In genomic region chr9:72661895-72662661, GRCm38 (mm10) we compare ENCODE assay signal across 8 mouse cellular contexts. TPM values are rescaled to one million over a fixed set of nuclear protein-coding genes. Genes with fewer than 3 reads are reported as not detected.
A peak's percentile ranks its signal among the peaks of the same experiment; 100 is the strongest.
DNase-seq lines count a peak whose midpoint lies in the region; ATAC-seq and TF ChIP-seq lines count a peak whose summit lies in the region.

Gene Nedd4 (plus strand): TSS chr9:72662346.

- peak; percentile 92 for DNase-seq in 416B (ENCODE audit: low read depth)
- peak; percentile 96 for DNase-seq in heart, adult 9 months (ENCODE audit: low spot score in 2 of 2)
- peak; percentile 93 for DNase-seq in limb, embryonic 14.5 days (ENCODE audit: low spot score)
- peak; percentile 96 for DNase-seq in midbrain, postnatal 0 days (ENCODE audit: low spot score)
- DNase-seq in spleen, postnatal 14 days (ENCODE audit: low spot score in 2 of 2): peak; percentile 77 to 83

- 0 out of 2 replicates have a peak within 1 kb of the TSS, but pooled peaks have one; percentile 29 for H3K27ac ChIP-seq in bone marrow macrophage, adult 2 months (ENCODE audit: insufficient read depth, low read depth, low read length)
- H3K27ac ChIP-seq in embryonic facial prominence, embryonic 15.5 days (replicated peaks): peak within 1 kb of the TSS; percentile 99
- peak within 1 kb of the TSS; percentile 100 for H3K27ac ChIP-seq in kidney, embryonic 14.5 days (ENCODE audit: low read depth, low read length)
- peak within 1 kb of the TSS; percentile 100 for H3K27ac ChIP-seq in limb, embryonic 14.5 days (replicated peaks; ENCODE audit: low read depth, low read length)
- peak within 1 kb of the TSS; percentile 99 for H3K27ac ChIP-seq in midbrain, postnatal 0 days (ENCODE audit: low read depth, low read length)

- H3K4me1 ChIP-seq in bone marrow macrophage, adult 2 months (ENCODE audit: control insufficient read depth, insufficient read depth, low read length): 0 out of 2 replicates have a peak, but pooled peaks cover 2% of the 10 kb centered on the region
- H3K4me1 ChIP-seq in embryonic facial prominence, embryonic 15.5 days: peaks cover 35% of the 10 kb centered on the region
- H3K4me1 ChIP-seq in kidney, embryonic 14.5 days (ENCODE audit: control insufficient read depth, insufficient read depth, low read length): peaks cover 27% of the 10 kb centered on the region
- H3K4me1 ChIP-seq in limb, embryonic 14.5 days (ENCODE audit: control insufficient read depth, insufficient read depth, low read length): peaks cover 26% of the 10 kb centered on the region; the same call in 1 of the 2 replicates
- H3K4me1 ChIP-seq in midbrain, postnatal 0 days (ENCODE audit: insufficient read depth, low read length): peaks cover 4% of the 10 kb centered on the region; the same call in 1 of the 2 replicates

- no peak for TF ChIP-seq POLR2A in bone marrow macrophage, adult 2 months (IDR thresholded peaks at IDR 0.05; ENCODE audit: borderline replicate concordance, low read depth, low read length)
- TF ChIP-seq POLR2A in limb, embryonic 14.5 days (IDR thresholded peaks at IDR 0.05; ENCODE audit: borderline replicate concordance, extremely low read depth, insufficient read depth, insufficient read length): peak; percentile 91; the same call in 1 of the 2 replicates

- H3K27me3 ChIP-seq in embryonic facial prominence, embryonic 15.5 days: no peaks in the 10 kb centered on the region
- no peaks in the 10 kb centered on the region for H3K27me3 ChIP-seq in kidney, embryonic 14.5 days (ENCODE audit: control insufficient read depth, insufficient read depth, low read length)
- H3K27me3 ChIP-seq in limb, embryonic 14.5 days (ENCODE audit: control insufficient read depth, insufficient read depth, low read length): no peaks in the 10 kb centered on the region
- H3K27me3 ChIP-seq in midbrain, postnatal 0 days (ENCODE audit: insufficient read depth, low read length): no peaks in the 10 kb centered on the region

- WGBS in embryonic facial prominence, embryonic 15.5 days: under 1% methylated on average over 73 of the region's 83 CpGs
- 1% methylated on average over 53 of the region's 83 CpGs for WGBS in kidney, embryonic 14.5 days
- WGBS in limb, embryonic 14.5 days: 1% methylated on average over 50 of the region's 83 CpGs
- WGBS in midbrain, postnatal 0 days: under 1% methylated on average over 46 of the region's 83 CpGs

- TF ChIP-seq CTCF in bone marrow macrophage, adult 2 months (IDR thresholded peaks at IDR 0.05; ENCODE audit: low read depth, low read length): no peak
- TF ChIP-seq CTCF in midbrain, postnatal 0 days (IDR thresholded peaks at IDR 0.05): peak; percentile 28

- peak; percentile 92 for ATAC-seq in embryonic facial prominence, embryonic 15.5 days (ENCODE audit: insufficient number of reproducible peaks, low FRiP score, low TSS enrichment, low read depth)
- ATAC-seq in kidney, embryonic 14.5 days (ENCODE audit: low FRiP score, low TSS enrichment): peak; percentile 94
- ATAC-seq in limb, embryonic 14.5 days (ENCODE audit: low FRiP score, low read depth): peak; percentile 90
- peak; percentile 93 for ATAC-seq in midbrain, postnatal 0 days (ENCODE audit: low FRiP score)

- H3K4me3 ChIP-seq in bone marrow macrophage, adult 2 months (ENCODE audit: insufficient read depth, low read length): peak within 1 kb of the TSS; percentile 85
- H3K4me3 ChIP-seq in embryonic facial prominence, embryonic 15.5 days (replicated peaks): peak within 1 kb of the TSS; percentile 91
- H3K4me3 ChIP-seq in kidney, embryonic 14.5 days (ENCODE audit: low read length): peak within 1 kb of the TSS; percentile 98
- peak within 1 kb of the TSS; percentile 96 for H3K4me3 ChIP-seq in limb, embryonic 14.5 days (replicated peaks; ENCODE audit: low read length)
- peak within 1 kb of the TSS; percentile 94 for H3K4me3 ChIP-seq in midbrain, postnatal 0 days (ENCODE audit: low read depth, low read length)

- H3K4me2 ChIP-seq in embryonic facial prominence, embryonic 15.5 days (replicated peaks): peak within 1 kb of the TSS; percentile 74
- H3K4me2 ChIP-seq in kidney, embryonic 14.5 days (replicated peaks; ENCODE audit: low read depth, low read length): peak within 1 kb of the TSS; percentile 90
- H3K4me2 ChIP-seq in limb, embryonic 14.5 days (replicated peaks; ENCODE audit: low read depth, low read length, severe bottlenecking): peak within 1 kb of the TSS; percentile 81
- peak within 1 kb of the TSS; percentile 71 for H3K4me2 ChIP-seq in midbrain, postnatal 0 days (ENCODE audit: low read depth, low read length, poor library complexity, severe bottlenecking)

- no peaks in the 10 kb centered on the region for H3K9me3 ChIP-seq in embryonic facial prominence, embryonic 15.5 days (replicated peaks)
- H3K9me3 ChIP-seq in kidney, embryonic 14.5 days (ENCODE audit: control insufficient read depth, low read length): no peaks in the 10 kb centered on the region
- no peaks in the 10 kb centered on the region for H3K9me3 ChIP-seq in limb, embryonic 14.5 days (ENCODE audit: control insufficient read depth, low read length)
- H3K9me3 ChIP-seq in midbrain, postnatal 0 days (ENCODE audit: low read length): no peaks in the 10 kb centered on the region

- peaks cover 24% of the 10 kb centered on the region for H3K36me3 ChIP-seq in embryonic facial prominence, embryonic 15.5 days
- peaks cover 28% of the 10 kb centered on the region for H3K36me3 ChIP-seq in kidney, embryonic 14.5 days (ENCODE audit: control insufficient read depth, insufficient read depth, low read length)
- peaks cover 31% of the 10 kb centered on the region for H3K36me3 ChIP-seq in limb, embryonic 14.5 days (ENCODE audit: control insufficient read depth, insufficient read depth, low read length)
- no peaks in the 10 kb centered on the region; the same call in 1 of the 2 replicates for H3K36me3 ChIP-seq in midbrain, postnatal 0 days (ENCODE audit: insufficient read depth, low read length)

- peak within 1 kb of the TSS; percentile 100 for H3K9ac ChIP-seq in embryonic facial prominence, embryonic 15.5 days
- H3K9ac ChIP-seq in kidney, embryonic 14.5 days (ENCODE audit: low read depth, low read length): peak within 1 kb of the TSS; percentile 100
- H3K9ac ChIP-seq in limb, embryonic 14.5 days (ENCODE audit: low read depth, low read length, severe bottlenecking): peak within 1 kb of the TSS; percentile 100
- peak within 1 kb of the TSS; percentile 99 for H3K9ac ChIP-seq in midbrain, postnatal 0 days (replicated peaks; ENCODE audit: low read length, poor library complexity, severe bottlenecking)

RNA-seq across cellular contexts. Expression of gene Nedd4, which starts in this region (rescaled TPM):
- 3.7 and 4.2 TPM in 2 replicates for polyA plus RNA-seq in bone marrow macrophage, adult 2 months (2012; ENCODE audit: insufficient read depth, insufficient read length, missing spikeins)
- 541 and 546 TPM in 2 replicates for polyA plus RNA-seq in embryonic facial prominence, embryonic 15.5 days (2015; fragmentation: Nextera tagmentation; extraction: Ambion mirVana)
- 448 and 806 TPM in 2 replicates for polyA plus RNA-seq in kidney, embryonic 14.5 days (2014; fragmentation: Nextera tagmentation; extraction: Ambion mirVana)
- polyA plus RNA-seq in limb, embryonic 14.5 days (2012; rRNA removed): 783 and 859 TPM in 2 replicates
- polyA plus RNA-seq in limb, embryonic 14.5 days (2014; fragmentation: Nextera tagmentation; extraction: Ambion mirVana): 684 and 772 TPM in 2 replicates
- total RNA-seq in midbrain, postnatal 0 days (2014; rRNA removed): 432 and 533 TPM in 2 replicates
- 276 and 321 TPM in 2 replicates for polyA plus RNA-seq in midbrain, postnatal 0 days (2015; fragmentation: Nextera tagmentation; extraction: Ambion mirVana)

Comparison
In these comparisons a context has a peak if more than half of its experiments do, and no peak if none do; other contexts are left out.
1. Peak in every context shown above with its lines: DNase-seq, ATAC-seq, H3K4me3 ChIP-seq and H3K27ac ChIP-seq.
2. RNA of gene Nedd4 (polyA plus RNA-seq): 684 to 859 TPM in limb, embryonic 14.5 days, 448 to 806 TPM in kidney, embryonic 14.5 days, 541 to 546 TPM in embryonic facial prominence, embryonic 15.5 days and 276 to 321 TPM in midbrain, postnatal 0 days; 3.7 to 4.2 TPM in bone marrow macrophage, adult 2 months; every median in the first group is over 10 times any median in the second.
3. H3K27ac ChIP-seq: peak in every context shown above with its lines; median percentile 100 in kidney, embryonic 14.5 days; 100 in limb, embryonic 14.5 days; 99 in embryonic facial prominence, embryonic 15.5 days; 99 in midbrain, postnatal 0 days; 29 in bone marrow macrophage, adult 2 months.